Mouse (Mus musculus): ENCODE results near the gene St7. TPM values are rescaled to one million over a fixed set of nuclear protein-coding genes. Genes with fewer than 3 reads are reported as not detected.

St7 gene
- 60.8 and 63.4 TPM in 2 replicates for polyA plus RNA-seq (2015; fragmentation: Nextera tagmentation; extraction: Ambion mirVana)

DNA sequence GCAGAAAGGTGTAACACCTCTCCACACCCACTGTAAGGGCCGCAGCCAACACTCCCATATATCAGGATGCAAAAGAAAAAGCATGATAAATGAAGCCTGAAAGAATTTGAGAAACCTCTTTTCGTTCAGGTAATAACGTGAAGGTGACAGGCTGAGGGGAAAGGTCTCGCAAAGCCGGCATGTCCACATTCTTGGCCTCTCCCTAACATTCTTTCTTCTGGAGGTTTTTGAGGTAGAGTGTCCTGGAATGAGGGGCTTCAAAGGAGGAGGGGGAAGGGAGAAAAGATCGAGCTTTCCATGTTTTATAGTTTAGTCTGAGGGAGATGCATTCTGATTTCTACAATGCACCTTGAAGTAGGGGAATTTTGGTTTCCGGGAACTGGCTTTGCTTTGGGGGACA, at the start of gene St7:
St7 (plus strand) TSS at position 287 of the 400 bp plus-strand sequence.
- Histone ChIP-seq H3K27ac (peak within 1 kb of the TSS; percentile 69; the same call in 1 of the 2 replicates), H3K27me3 (replicated peaks) (no peaks in the 10 kb centered on the region), H3K36me3 (replicated peaks) (no peaks in the 10 kb centered on the region), H3K4me1 (peaks cover 4% of the 10 kb centered on the region; the same call in 1 of the 2 replicates), H3K4me2 (peak within 1 kb of the TSS; percentile 93), H3K9ac (peak within 1 kb of the TSS; percentile 63), H3K9me3 (no peaks in the 10 kb centered on the region), H3K4me3 (peak within 1 kb of the TSS; percentile 77)
- ATAC-seq (replicated peaks) = no peak
- WGBS = 87% methylated on average over 7 of the region's 7 CpGs

DNA sequence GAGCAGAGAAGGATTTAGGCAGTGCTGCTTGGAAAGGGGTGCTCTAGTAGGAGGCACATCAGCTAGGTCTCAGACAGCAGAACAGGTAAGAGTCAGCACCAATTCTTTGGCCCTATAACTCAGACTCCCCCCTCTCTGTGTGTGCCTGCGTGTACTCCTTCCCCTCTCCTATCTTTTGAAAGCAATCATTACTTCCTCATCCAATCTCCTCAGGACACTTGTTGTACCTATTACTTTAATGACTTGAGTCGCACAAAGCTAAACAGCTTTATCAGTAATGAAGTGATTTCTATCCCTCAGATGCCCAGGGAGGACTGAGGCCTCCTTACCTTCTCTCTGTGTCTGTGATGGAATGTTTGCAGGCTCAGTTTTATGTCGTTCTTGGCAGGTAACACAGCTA, 46.6 kb upstream of the St7 start:
- Histone ChIP-seq H3K4me3 (no peak overlapping the region), H3K4me2 (no peak overlapping the region), H3K36me3 (replicated peaks) (0 out of 2 replicates have a peak, but pooled peaks cover 3% of the 10 kb centered on the region), H3K27me3 (replicated peaks) (no peaks in the 10 kb centered on the region), H3K9me3 (no peaks in the 10 kb centered on the region), H3K27ac (no peak overlapping the region), H3K4me1 (no peaks in the 10 kb centered on the region), H3K9ac (no peak overlapping the region)
- WGBS = 81% methylated on average over 3 of the region's 3 CpGs
- ATAC-seq (replicated peaks) = no peak

DNA sequence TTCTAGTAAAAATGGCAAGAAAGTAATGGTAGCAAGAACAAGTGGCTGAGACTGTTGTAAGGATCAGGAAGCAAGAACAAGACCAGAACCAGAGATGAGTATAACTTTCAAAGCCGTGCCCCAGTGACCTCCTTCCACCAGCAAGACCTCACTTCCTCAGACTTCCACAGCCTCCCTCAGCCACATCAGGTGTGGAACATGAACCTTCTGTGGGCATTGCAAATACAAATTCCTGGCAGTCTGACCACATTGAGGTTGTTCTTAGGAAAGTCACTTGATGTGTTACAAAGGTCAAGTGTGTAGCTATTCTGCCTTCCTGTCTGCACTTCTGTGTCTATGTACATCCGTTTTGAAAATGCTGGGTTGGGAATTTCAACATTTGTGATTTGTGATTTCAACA, 40.6 kb upstream of the St7 start:
- 90% methylated on average over 2 of the region's 2 CpGs for WGBS
- no peaks in the 10 kb centered on the region for H3K9me3 ChIP-seq
- H3K4me2 ChIP-seq = no peak overlapping the region
- peaks cover 8% of the 10 kb centered on the region; the same call in 1 of the 2 replicates for H3K36me3 ChIP-seq (replicated peaks)
- no peak overlapping the region for H3K4me3 ChIP-seq
- H3K4me1 ChIP-seq = no peaks in the 10 kb centered on the region
- no peaks in the 10 kb centered on the region for H3K27me3 ChIP-seq (replicated peaks)
- no peak for ATAC-seq (replicated peaks)
- H3K9ac ChIP-seq = no peak overlapping the region
- no peak overlapping the region for H3K27ac ChIP-seq

DNA sequence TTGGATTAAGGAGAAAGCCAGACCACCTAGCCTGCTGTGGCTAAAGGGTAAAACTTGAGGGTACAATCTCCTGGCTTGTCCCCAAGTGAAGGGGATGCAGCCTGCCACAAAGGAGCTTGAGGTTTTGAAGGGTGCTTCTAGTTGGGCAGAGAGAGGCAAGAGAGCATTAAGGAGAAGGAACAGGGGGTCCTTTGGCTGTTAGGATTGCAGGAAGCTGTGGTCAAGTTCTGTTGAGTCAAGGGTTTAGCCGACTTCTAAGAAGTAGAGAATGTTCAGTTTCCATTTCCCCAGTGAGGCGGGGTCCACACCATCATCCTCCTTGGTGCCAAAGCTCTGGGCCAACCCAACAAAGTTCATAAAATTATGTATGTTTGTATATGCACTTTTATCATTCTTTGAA, 37.7 kb upstream of the St7 start:
- H3K4me2 ChIP-seq = no peak overlapping the region
- no peaks in the 10 kb centered on the region for H3K27me3 ChIP-seq (replicated peaks)
- no peak for ATAC-seq (replicated peaks)

DNA sequence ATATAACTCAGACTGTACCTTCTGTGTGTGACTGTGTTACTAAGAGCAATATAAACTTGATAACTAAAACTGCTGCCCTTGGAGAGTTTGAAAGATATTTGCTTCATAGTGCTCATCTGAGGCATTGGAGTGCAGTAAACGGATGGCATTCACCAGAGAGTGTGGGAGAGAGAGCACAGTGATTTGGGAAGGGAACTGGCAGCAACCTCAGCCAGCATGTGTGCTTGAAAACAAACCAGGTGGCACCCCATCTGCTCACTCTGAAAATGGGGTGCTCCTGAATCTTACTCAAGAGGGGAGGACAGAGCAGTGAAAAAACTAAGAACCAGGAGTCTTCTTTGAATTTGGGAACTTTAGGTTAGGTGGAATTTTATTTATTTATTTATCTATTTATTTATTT, 35.4 kb upstream of the St7 start:
- no peak overlapping the region for H3K4me3 ChIP-seq
- peaks cover 5% of the 10 kb centered on the region; the same call in 1 of the 2 replicates for H3K36me3 ChIP-seq (replicated peaks)
- 81% methylated on average over 1 of the region's 1 CpGs for WGBS
- H3K9me3 ChIP-seq = no peaks in the 10 kb centered on the region
- no peak overlapping the region for H3K27ac ChIP-seq
- H3K4me1 ChIP-seq = no peaks in the 10 kb centered on the region
- no peak for ATAC-seq (replicated peaks)
- no peak overlapping the region for H3K4me2 ChIP-seq
- no peak overlapping the region for H3K9ac ChIP-seq
- no peaks in the 10 kb centered on the region for H3K27me3 ChIP-seq (replicated peaks)

More for the DNA sequence above, 37.7 kb upstream of the St7 start:
- Histone ChIP-seq H3K4me1 (no peaks in the 10 kb centered on the region), H3K4me3 (no peak overlapping the region), H3K9me3 (no peaks in the 10 kb centered on the region), H3K9ac (no peak overlapping the region), H3K36me3 (replicated peaks) (peaks cover 8% of the 10 kb centered on the region; the same call in 1 of the 2 replicates), H3K27ac (no peak overlapping the region)
- 92% methylated on average over 2 of the region's 2 CpGs for WGBS

DNA sequence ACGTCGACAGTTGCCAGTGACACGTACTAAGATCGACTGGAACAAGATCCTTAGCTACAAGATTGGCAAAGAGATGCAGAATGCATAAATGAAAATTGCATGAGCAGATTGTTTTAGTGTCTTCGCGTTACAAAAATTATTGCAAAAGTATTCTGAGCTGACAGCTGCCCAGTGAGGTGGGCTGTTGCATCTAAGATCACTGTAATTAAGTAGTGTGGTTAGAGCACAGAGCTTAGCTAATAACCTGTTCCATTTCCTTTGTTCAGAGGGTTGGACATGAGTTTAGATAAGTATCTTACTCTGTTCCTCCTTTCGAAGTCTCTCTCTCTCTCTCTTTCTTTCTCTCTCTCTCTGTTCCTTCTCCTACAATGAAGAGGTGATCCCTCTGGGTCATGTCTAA, 27.4 kb upstream of the St7 start:
- no peaks in the 10 kb centered on the region for H3K9me3 ChIP-seq
- peaks cover 20% of the 10 kb centered on the region for H3K36me3 ChIP-seq (replicated peaks)
- H3K27ac ChIP-seq = no peak overlapping the region
- no peaks in the 10 kb centered on the region for H3K4me1 ChIP-seq
- no peaks in the 10 kb centered on the region for H3K27me3 ChIP-seq (replicated peaks)
- H3K4me2 ChIP-seq = no peak overlapping the region
- no peak overlapping the region for H3K9ac ChIP-seq
- ATAC-seq (replicated peaks) = no peak
- 95% methylated on average over 7 of the region's 7 CpGs for WGBS
- H3K4me3 ChIP-seq = no peak overlapping the region

DNA sequence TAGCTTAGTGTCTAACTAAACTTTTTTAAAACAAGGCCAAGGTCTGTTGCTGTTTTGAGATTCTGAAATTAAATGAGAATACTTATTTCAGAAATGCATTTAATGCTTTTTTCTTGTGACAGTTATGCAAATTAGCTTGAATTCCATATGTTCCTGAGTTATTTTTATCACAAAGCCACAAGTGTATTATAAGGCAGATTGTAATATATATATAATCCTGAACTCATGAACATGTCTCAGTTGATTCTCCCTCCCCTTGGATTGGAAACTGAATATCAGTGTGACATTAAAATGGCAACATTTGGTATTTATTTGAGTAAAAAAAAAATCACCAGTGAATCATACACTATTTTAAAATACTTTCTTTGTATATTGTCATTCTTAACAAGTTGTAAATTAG, 26.7 kb upstream of the St7 start:
- Histone ChIP-seq H3K4me2 (no peak overlapping the region), H3K27me3 (replicated peaks) (no peaks in the 10 kb centered on the region), H3K9me3 (no peaks in the 10 kb centered on the region), H3K4me3 (no peak overlapping the region), H3K36me3 (replicated peaks) (peaks cover 20% of the 10 kb centered on the region), H3K4me1 (no peaks in the 10 kb centered on the region), H3K27ac (no peak overlapping the region), H3K9ac (no peak overlapping the region)
- ATAC-seq (replicated peaks) = no peak

DNA sequence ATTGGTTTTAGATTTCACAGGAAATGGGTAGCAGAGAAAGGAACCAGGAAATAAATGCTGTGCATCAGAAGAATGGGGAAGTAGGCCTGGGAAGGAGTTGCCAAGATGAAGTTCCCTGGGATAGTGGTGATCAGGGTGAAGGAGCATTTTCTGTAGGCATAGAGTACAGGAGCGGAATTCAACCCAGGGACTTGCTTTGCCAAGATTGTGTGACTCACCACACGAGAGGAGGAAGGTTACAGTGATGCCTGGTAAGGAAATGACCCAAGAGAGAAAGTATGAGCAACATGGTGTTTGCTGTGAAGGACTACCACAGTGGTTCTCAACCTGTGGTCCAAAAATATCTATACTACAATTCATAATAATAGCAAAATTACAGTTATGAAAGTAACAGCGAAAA, 24.9 kb upstream of the St7 start:
- no peak for ATAC-seq (replicated peaks)
- 94% methylated on average over 3 of the region's 3 CpGs for WGBS
- Histone ChIP-seq H3K4me1 (no peaks in the 10 kb centered on the region), H3K9ac (no peak overlapping the region), H3K9me3 (no peaks in the 10 kb centered on the region), H3K36me3 (replicated peaks) (peaks cover 13% of the 10 kb centered on the region), H3K27ac (no peak overlapping the region), H3K4me3 (no peak overlapping the region), H3K4me2 (no peak overlapping the region), H3K27me3 (replicated peaks) (no peaks in the 10 kb centered on the region)

DNA sequence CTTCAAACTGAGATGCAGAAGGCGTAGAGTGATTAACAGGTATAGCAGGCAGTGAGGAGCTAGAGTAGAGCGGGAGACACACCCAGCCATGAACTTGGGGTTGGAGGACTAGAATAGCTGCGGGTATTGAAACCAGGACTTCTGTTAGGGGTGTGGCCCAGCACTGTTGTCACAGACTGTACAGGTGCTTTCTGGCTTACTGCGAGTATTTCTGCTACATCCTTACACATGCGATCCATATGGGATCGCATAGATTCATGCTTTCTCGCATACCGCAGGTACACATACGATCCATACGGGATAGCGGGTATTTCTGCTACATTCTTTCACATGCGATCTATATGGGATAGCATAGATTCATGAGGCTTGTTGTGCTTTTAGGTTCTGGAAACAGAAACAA, 24.4 kb upstream of the St7 start:
- no peaks in the 10 kb centered on the region for H3K9me3 ChIP-seq
- H3K27me3 ChIP-seq (replicated peaks) = no peaks in the 10 kb centered on the region
- H3K4me2 ChIP-seq = no peak overlapping the region
- H3K4me3 ChIP-seq = no peak overlapping the region
- no peak overlapping the region for H3K27ac ChIP-seq
- H3K9ac ChIP-seq = no peak overlapping the region
- 98% methylated on average over 12 of the region's 12 CpGs for WGBS
- H3K36me3 ChIP-seq (replicated peaks) = peaks cover 8% of the 10 kb centered on the region
- ATAC-seq (replicated peaks) = 0 out of 2 replicates have a peak, but pooled peaks have one; percentile 39
- H3K4me1 ChIP-seq = no peaks in the 10 kb centered on the region

DNA sequence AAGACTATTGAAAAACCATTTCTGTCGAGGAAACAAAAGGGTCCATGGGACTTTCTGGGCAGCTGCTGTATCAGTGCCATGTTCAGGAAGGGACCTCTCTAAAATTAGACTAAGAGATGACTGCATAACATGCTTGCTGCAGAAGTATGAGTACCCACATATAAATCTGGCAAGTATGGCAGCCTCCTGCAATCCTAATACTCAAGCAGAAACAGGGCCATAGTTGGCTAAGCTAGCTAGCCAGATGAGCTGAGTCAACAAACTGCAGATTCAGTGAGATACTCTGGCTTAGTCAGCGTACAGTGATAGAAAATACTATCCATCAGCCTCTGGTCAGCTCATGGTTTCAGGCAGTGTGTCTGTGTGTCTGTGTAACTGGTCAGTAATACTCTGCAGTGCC, 22.9 kb upstream of the St7 start:
- Histone ChIP-seq H3K36me3 (replicated peaks) (peaks cover 3% of the 10 kb centered on the region; the same call in 1 of the 2 replicates), H3K4me2 (no peak overlapping the region), H3K4me1 (no peaks in the 10 kb centered on the region), H3K4me3 (no peak overlapping the region), H3K27ac (no peak overlapping the region), H3K9me3 (no peaks in the 10 kb centered on the region), H3K9ac (no peak overlapping the region), H3K27me3 (replicated peaks) (no peaks in the 10 kb centered on the region)
- WGBS = 74% methylated on average over 2 of the region's 2 CpGs
- no peak for ATAC-seq (replicated peaks)

DNA sequence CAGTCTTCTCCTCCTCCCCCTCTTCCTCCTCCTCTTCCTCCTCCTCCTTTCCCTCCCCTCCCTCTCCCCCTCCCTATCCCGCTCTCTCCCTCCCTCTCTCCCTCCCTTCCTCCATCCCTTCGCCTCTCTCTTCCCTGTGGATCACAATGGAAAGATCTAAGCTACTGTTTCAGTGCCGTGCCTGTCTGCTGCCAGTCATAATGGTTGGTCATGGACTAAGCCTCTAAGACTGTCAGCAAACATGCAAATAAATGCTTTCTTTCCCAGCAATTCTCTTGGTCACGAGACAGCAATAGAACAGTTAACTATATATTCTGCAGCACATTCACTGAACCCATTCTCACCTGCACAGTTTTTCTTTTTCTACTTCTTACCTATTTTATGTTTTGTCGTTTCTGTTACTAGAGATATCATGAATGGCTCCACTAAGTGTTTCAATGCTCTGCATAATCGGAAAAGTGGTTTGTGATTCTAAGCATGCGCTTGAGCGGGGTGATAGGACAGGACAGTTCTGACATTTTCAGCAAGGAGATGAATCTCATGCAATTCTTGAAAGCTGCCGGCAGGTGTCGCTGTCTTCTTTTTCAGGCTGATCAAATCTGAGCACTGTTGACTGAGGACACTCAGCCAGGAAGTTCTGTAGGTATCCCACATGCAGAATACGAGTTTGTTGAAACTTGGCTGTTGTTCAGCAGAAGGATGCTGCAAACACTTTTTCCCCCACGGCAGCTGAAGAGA, 17.5 kb upstream of the St7 start:
- no peaks in the 10 kb centered on the region for H3K4me1 ChIP-seq
- H3K9me3 ChIP-seq = no peaks in the 10 kb centered on the region
- 23% methylated on average over 12 of the region's 12 CpGs for WGBS
- H3K4me3 ChIP-seq = no peak overlapping the region
- H3K36me3 ChIP-seq (replicated peaks) = no peaks in the 10 kb centered on the region
- peak overlapping the region; percentile 20; the same call in 1 of the 2 replicates for H3K4me2 ChIP-seq
- ATAC-seq (replicated peaks) = peak; percentile 75
- H3K9ac ChIP-seq = no peak overlapping the region
- H3K27ac ChIP-seq = no peak overlapping the region
- H3K27me3 ChIP-seq (replicated peaks) = no peaks in the 10 kb centered on the region

DNA sequence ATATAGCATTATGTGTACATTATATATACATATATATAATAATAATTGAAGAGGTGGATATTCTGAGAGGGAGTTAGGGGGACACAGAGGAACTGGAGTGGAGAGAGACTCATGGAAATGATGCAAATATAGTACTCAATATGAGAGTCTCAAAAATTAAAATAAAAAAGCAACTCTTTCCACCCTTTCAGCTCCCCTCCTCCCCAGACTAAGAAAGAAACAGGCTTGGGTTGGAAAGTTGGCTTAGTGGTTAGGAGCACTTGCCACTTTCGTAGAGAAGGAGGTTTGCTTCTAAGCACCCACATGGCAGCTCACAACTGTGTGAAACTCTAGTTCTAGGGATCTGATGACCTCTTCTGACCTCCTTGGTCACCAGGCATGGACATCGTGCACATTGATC, 15.7 kb upstream of the St7 start:
- 93% methylated on average over 2 of the region's 2 CpGs for WGBS
- Histone ChIP-seq H3K36me3 (replicated peaks) (no peaks in the 10 kb centered on the region), H3K4me2 (no peak overlapping the region), H3K27ac (no peak overlapping the region), H3K4me3 (no peak overlapping the region), H3K4me1 (no peaks in the 10 kb centered on the region), H3K27me3 (replicated peaks) (no peaks in the 10 kb centered on the region), H3K9ac (no peak overlapping the region), H3K9me3 (no peaks in the 10 kb centered on the region)
- ATAC-seq (replicated peaks) = no peak

DNA sequence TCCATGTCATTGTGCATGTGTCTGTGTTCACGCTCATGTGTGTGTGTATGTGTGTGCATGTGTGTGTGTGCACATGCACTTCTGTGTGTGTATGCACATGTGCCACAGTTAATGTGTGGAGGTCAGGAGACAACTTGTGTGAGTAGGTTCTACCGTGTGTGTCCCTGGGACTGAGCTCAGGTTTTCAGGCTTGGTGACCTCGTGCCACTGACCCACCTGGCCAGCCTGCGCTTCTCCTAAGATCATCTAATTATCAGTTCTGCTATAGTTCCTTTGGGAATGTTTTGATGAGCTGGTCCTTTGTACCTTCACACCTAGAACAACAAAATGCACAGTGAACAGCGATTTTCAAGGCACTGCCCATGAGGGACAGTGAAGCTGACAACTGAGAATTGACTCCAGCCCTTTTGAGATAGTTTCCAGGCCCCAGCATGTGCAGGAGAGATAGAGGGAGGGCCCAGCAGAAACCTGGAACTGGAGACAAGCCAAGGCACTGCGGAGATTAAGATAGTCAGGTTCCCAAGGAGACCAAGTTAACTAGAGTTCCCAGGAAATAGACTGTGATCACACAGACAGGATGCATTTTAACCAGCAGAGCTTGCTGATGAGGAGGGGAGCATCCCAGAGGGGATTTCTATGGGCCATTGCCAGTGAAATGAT, 12.3 kb upstream of the St7 start:
- Histone ChIP-seq H3K9ac (no peak overlapping the region), H3K4me1 (no peaks in the 10 kb centered on the region), H3K4me3 (no peak overlapping the region), H3K9me3 (no peaks in the 10 kb centered on the region), H3K27me3 (replicated peaks) (no peaks in the 10 kb centered on the region), H3K36me3 (replicated peaks) (no peaks in the 10 kb centered on the region), H3K27ac (no peak overlapping the region), H3K4me2 (no peak overlapping the region)
- ATAC-seq (replicated peaks) = no peak
- 87% methylated on average over 6 of the region's 6 CpGs for whole genome bisulfite sequencing

All from midbrain, embryonic 15.5 days (tissue).